Mouse (Mus musculus): Measurements from ENCODE around the gene Nipa1.

GRCm38 (mm10) chr7:56015837-56016236, 3.9 kb downstream of the Nipa1 start:
- no peak for TF ChIP-seq CTCF (IDR thresholded peaks at IDR 0.05)
- no peak for TF ChIP-seq EP300 (IDR thresholded peaks at IDR 0.05)
